Mouse (Mus musculus): ENCODE measurements around the gene Naa60. TPM values are rescaled to one million over a fixed set of nuclear protein-coding genes. Genes with fewer than 3 reads are reported as not detected.

Gene Naa60
- polyA plus RNA-seq, 2 experiments from 2014 or later: 112 to 123 TPM

DNA sequence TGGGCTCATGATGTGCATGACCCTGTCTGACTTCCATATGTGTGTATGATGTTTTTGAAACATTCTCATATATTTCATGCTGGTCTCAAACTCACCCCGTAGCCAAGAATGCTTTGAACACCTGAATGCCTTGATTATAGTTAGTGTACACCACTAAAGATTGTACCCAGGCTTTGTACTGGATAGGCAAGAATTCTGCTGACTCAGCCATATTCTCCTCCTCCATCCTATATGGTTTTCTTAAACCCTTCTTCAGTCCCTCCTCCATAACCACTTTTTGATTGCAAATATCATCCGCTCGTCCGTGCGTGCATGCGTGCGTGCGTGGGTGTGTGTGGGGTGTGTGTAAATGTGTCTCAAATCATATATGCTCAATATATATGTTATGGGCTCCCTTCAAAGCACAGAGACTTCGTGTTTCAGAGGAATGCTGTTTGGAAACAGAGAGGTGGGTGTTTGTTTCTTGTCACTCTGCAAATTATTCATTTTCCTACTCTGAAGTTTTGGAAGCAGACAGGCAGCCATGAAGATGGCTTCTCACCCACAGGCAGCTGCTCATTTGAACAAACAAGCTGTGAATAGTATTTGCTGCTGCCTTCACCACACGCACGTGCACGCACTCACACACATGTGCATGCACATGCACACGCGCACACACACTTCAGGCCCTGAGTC lies 19.6 kb downstream of the Naa60 start:
- no peak for ATAC-seq

GRCm38 (mm10) chr16:3893739-3894138 lies 21.6 kb downstream of the Naa60 start:
- no peak for ATAC-seq

- peak; percentile 93 for ATAC-seq
Measured at GRCm38 (mm10) chr16:3895173-3895792, 23.1 kb downstream of the Naa60 start.

GRCm38 (mm10) chr16:3896046-3896445 lies 23.9 kb downstream of the Naa60 start:
- ATAC-seq: peak; percentile 47

DNA sequence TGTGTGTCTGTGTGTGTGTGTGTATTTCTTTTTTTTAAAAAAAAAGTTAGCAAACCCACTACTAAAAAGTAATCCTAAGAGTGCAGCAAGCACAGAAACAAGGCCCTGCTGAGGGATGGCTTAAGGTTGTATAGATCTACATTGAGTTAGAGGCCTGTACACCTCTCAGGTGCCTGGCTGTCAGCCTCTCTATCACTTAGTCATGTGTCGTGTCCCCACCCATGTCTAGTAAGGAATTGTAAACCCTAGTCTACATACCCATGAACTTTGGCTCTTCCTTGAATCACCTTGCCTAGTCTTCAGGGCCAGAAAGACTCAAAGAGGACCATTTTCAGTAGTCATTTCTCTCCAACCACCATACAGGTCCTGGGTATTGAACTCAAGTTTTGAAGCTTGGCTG lies 24.4 kb downstream of the Naa60 start:
- ATAC-seq: no peak

DNA sequence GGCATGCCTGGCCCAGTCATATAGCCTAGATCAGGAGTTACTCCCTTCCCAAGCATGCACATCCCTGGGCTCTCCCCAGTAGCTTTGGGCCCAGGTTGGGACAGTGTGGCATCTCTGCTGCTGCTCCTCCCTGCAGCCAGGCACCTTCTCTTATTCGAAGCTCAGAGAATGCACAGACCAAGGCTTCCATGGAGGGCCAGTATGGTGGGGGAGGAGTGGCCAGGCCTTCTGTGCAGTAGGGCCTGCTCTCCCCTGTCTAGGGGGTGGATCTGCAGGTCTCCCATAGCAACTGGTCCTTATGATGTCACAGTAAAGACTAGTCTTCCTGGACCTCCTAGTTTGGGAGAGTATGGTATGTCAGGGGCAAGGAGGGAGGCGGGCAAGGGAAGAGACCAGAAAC lies 35.3 kb downstream of the Naa60 start:
- no peak for ATAC-seq

- peak; percentile 81 for ATAC-seq
Measured at GRCm38 (mm10) chr16:3908537-3909111, 36.4 kb downstream of the Naa60 start, which contains the start of the genes 1700037C18Rik and Cluap1. TSS of gene 1700037C18Rik (minus strand) at chr16:3908689. TSS of gene Cluap1 (plus strand) at chr16:3908801.

- ATAC-seq: peak; percentile 3
Measured at GRCm38 (mm10) chr16:3909118-3909517, 36.9 kb downstream of the Naa60 start.

GRCm38 (mm10) chr16:3920756-3921155 lies 48.6 kb downstream of the Naa60 start:
- no peak for ATAC-seq

DNA sequence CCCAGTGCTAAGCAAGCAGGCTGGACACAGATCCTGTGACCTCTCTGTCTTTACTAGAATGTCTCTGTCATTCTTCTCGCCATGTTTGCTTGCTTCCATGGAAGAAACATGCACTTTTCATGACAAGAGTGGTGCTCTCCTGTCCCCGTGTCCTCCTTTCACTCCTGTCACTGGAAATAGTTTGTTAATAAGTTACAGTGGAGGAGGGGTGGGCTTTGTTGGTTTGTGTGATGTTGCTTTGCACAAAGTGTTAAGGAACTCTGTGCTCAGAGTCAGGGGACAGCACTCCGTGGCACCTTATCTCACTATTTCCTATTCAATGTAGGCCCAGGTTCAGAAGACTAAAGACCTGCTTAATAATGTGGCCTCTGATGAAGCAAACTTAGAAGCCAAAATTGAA lies 51.3 kb downstream of the Naa60 start:
- ATAC-seq: no peak

- no peak for ATAC-seq
Measured at GRCm38 (mm10) chr16:3923966-3924365, 51.8 kb downstream of the Naa60 start.

GRCm38 (mm10) chr16:3928582-3928981 lies 56.4 kb downstream of the Naa60 start:
- no peak for ATAC-seq

GRCm38 (mm10) chr16:3929151-3929550 lies 57.0 kb downstream of the Naa60 start:
- no peak for ATAC-seq

DNA sequence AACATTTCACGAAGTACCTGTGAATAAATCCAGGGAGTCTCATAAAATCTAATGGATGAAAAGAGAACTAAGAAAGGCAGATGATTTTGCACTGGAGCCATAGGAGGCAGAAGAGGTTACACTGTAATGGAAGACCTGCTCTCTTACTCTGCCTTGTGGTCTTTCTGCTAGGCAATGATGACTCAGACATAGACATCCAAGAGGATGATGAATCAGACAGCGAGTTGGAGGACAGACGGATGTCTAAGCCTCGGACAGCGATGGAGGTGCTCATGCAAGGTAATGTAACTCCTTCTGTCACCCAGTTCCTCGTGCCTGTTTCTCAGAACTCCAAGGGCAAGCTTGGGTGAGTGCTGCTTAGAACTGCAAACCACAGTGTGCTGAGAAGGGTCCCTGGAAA lies 61.4 kb downstream of the Naa60 start:
- ATAC-seq: peak; percentile 11

DNA sequence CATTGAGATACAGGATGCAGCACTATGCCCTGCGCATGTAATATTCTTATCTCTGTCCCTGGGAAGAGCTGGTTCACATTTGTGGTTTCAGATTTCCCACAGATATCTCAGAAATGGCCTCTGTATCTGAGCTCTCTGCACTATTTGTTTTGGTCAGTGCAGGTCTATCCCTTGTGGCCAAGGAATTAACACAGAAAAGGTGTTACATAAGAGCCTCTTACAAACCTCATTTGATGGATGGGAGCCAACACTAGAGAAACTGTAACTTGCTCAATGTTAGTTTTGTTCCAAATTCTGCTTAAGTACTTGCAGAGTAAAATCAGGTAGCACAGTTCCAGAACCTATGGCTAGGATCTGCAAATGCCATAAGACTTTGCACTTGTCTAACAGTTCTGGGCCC lies 61.9 kb downstream of the Naa60 start:
- ATAC-seq: no peak

GRCm38 (mm10) chr16:3934701-3935100 lies 62.5 kb downstream of the Naa60 start:
- no peak for ATAC-seq

DNA sequence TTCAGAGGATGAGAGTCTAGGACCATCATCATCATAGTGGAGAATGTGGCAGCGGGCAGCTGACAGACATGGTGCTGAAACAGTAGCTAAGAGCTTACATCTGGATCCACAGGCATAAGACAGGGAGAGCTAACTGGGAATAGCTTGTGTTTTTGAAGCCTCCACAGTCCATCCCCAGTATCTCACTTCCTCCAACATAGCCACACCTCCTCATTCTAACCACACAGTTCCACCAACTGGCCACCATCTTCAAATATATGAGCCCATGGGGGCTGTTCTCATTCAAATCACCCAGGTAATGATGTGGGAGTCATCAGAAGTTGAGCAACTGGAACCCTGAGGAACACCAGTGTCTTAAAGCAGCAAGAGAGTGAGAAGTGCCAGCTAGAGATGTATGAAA lies 79.0 kb downstream of the Naa60 start:
- ATAC-seq: no peak

Other genes with a start within 250 kb of the Naa60 start
- not detected for gene Mefv, start 154.3 kb upstream of the Naa60 start, polyA plus RNA-seq (2017; shearing (Covaris generic))
- 10 to 100 TPM; 69.2 to 95.7 TPM for gene Zfp263, start 128.3 kb upstream of the Naa60 start, polyA plus RNA-seq (2017; shearing (Covaris generic))
- gene Olfr15, start 41.5 kb upstream of the Naa60 start, polyA plus RNA-seq (2017; shearing (Covaris generic)): not detected
- gene Zfp174, start 25.1 kb upstream of the Naa60 start, polyA plus RNA-seq (2017; shearing (Covaris generic)): under 1 TPM; 0.75 to 0.86 TPM
- gene Zfp597, start 12.2 kb downstream of the Naa60 start, polyA plus RNA-seq (2017; shearing (Covaris generic)): 10 to 100 TPM; 10.1 to 13.0 TPM
- gene Gm20695, start 12.3 kb downstream of the Naa60 start, polyA plus RNA-seq (2017; shearing (Covaris generic)): under 1 TPM in 1 of 2 experiments, not detected in 1; 0.86 TPM
- gene 1700037C18Rik, start 36.3 kb downstream of the Naa60 start, polyA plus RNA-seq (2017; shearing (Covaris generic)): 1 to 10 TPM; 6.1 to 9.6 TPM
- gene Cluap1, start 36.4 kb downstream of the Naa60 start, polyA plus RNA-seq (2017; shearing (Covaris generic)): 10 to 100 TPM; 35.1 to 43.5 TPM
- 10 to 100 TPM; 60.0 to 64.2 TPM for gene Nlrc3, start 104.3 kb downstream of the Naa60 start, polyA plus RNA-seq (2017; shearing (Covaris generic))
- 10 to 100 TPM; 15.2 to 22.2 TPM for gene Slx4, start 131.4 kb downstream of the Naa60 start, polyA plus RNA-seq (2017; shearing (Covaris generic))
- gene Dnase1, start 164.6 kb downstream of the Naa60 start, polyA plus RNA-seq (2017; shearing (Covaris generic)): 1 to 10 TPM; 3.4 to 4.5 TPM
- gene Trap1, start 205.5 kb downstream of the Naa60 start, polyA plus RNA-seq (2017; shearing (Covaris generic)): 10 to 100 TPM; 59.4 to 74.5 TPM

All from activated CD4-positive, CD25-positive, alpha-beta regulatory T cell, adult 4 months (primary cell).